Mouse (Mus musculus) adrenal gland, postnatal 4 days (tissue): Measurements from ENCODE around the gene Olfr639. TPM values are rescaled to one million over a fixed set of nuclear protein-coding genes. Genes with fewer than 3 reads are reported as not detected.
"Not testable (repeated sequence)": the region's sequence is repeated elsewhere in the genome, so short reads cannot be mapped to it uniquely, and the experiment has no call there.

ENCODE experiments used
- DNase-seq, 2 experiments: peaks; one replicate each; pipeline ENCODE4 v3.0.0; 2021 to 2022; ENCODE audit warnings: low spot score in 2 of 2, mixed read lengths in 2 of 2
- long read RNA-seq, 2 experiments: library from polyadenylated mRNA; stranded (forward); transcript quantifications; one replicate each; pipeline ENCODE4 v2.0.0; 2021
- total RNA-seq, 2 experiments: library from RNA; stranded (reverse); gene quantifications; 2 replicates each; pipeline ENCODE4 v1.2.3; 2021

The Olfr639 gene
- total RNA-seq: under 1 TPM in 1 of 2 experiments, not detected in 1; 0.08 TPM
- long read RNA-seq, experiment 1: 0 reads
- long read RNA-seq, experiment 2: 0 reads

DNA sequence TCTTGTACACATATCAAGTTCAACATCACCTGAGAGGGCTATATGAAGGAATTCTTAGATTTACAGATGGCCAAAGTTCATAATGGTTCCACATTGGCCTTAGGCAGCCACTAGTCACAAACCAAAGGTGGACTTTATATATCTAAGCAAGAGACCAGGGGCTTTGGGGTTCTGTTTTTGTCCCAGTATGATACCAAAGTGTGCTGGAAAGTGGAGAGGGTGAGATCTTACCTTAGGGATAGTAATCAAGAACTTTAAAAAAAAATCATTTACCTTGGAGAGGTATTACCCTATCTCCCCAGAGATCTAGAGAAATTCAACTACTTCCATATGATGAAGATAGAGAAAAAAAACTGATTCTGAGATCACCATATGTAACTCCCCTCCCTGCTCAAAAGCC, at the start of gene Olfr639:
TSS of gene Olfr639 (minus strand) at position 101 of the 400 bp plus-strand sequence.
- no peak for DNase-seq

DNA sequence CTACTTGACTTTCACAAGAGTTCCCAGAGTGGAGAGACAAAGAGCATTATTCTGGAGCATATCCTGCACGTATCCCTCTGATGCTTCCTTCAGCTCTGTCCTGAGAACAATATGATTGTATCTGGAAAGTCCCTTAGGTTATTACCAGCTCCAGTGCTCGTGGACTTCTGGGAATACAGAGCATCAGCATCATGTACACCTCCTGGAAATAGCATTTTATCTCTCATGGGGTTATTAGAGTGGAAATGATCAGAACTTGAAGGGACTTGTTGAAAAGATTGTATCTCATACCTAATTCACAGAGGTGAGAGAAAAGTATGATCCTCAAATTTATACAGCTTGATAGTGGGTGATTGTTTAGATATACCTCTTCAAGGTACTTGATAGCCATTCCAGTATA, 44.2 kb upstream of the Olfr639 start, which contains the start of gene 4930516K23Rik:
TSS of gene 4930516K23Rik (minus strand) at position 101 of the 400 bp plus-strand sequence.
- DNase-seq: no peak

DNA sequence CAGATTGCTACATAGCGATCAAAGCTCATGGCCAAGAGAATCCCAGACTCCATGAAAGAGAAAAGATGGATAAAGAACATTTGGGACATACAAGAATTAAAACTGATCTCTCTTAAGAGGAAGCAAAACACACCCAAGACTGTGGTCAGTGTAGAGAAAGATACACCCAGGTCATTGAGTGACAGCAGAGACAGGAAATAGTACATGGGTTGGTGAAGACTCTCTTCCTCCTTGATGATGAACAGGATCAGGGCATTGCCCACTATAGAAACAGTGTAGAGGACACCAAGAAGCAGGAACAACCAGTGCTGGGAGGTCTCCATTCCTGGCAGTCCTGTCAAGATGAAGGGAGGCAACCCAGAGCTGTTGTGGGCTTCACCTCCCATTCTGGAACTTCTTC, 42.1 kb upstream of the Olfr639 start:
- no peak for DNase-seq

DNA sequence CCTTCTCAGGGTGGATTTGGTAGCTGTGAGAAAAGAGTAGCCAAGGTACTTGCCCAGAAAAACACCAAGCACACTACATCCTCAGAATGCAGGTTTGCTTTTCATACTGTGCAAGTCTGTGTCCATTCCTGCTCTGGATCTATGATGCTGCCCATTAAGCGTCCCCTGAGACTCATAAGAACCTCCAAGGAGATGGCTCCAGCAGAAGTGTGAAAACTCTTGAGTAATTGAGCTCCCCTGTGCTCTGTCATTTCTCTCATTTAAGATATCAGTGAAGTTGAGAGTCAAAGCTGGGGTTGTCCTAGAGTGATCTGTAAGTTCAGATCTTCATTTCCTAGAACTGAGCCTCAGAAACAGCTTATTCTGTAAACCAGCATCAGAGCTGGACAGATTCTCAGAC, 35.5 kb upstream of the Olfr639 start, which contains the start of gene Olfr642:
TSS of gene Olfr642 (minus strand) at position 101 of the 400 bp plus-strand sequence.
- no peak for DNase-seq

DNA sequence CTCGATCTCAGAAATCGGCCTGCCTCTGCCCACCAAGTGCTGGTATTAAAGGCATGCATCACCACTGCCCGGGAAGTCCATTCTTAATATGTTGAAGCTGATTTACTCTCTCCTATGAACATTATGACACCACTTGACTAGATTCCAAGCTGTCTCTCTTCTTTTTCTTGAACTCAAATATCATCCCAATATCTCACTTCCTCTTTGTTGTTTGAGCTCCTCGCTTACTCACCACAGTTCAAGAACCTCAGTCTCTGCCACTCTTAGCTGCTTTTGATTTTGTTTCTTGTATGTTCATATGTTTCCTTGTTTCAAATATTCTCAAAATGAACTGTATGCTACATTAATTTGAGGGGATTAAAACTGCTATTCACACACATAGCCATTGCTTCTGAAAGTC, 33.6 kb upstream of the Olfr639 start:
- no peak for DNase-seq

DNA sequence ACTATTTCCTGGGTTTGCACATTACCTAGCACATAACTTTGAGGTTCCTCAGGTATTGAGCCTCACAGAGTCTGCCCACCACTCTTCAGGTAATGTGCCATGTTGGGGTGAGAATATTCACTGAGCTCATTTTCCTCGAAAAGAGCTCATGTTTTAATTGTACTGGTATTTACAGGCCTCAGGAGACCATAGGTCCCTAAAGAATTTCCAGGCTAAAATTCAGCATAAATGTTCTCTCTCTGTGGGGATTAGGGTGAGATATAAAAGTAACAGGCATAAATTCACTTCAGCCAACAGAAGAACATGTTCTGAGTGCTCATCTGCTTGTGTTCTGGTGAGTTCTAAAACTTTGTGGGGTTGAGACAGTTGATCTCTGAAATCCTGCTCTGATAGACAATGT, 18.0 kb upstream of the Olfr639 start, which contains the start of gene Olfr641:
TSS of gene Olfr641 (plus strand) at position 301 of the 400 bp plus-strand sequence.
- no peak for DNase-seq

DNA sequence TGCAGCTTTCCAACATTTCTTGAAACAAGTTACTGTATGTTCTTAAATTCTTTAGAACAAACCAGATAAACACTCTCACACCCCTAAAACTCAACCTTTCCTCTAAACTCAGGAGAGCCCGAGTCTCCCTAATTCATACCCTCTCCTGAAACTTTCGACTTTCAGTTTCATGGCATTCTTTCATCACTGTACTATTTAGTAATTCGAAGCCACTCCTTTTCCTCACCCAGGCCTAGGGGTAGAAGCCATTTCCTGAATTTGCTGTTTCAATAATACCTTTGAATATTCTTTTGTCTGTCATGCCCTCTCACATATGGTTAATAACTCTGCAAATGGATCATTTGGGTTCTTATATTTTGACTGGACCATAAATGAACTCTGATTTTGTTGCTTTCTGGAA, 9.9 kb upstream of the Olfr639 start:
- no peak for DNase-seq

DNA sequence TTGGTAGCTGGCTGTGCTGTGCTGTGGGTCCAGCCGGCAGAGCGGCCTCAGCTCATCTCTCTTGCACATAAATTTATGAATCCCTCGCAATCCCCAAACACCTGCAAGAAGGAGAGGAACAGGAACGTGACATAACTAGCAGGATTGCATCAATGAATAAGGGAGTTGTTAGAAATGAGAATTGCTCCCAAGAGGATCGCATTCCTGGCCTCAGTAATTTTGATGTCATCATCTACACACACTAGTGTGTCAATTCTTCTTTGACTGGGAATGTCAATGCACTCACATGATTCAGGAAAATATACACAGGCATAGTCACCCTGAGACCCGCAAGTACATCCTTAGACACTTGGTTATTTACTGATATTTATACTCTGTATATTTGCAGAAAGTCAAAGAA, 8.4 kb upstream of the Olfr639 start, which contains the start of gene Olfr640:
TSS of gene Olfr640 (minus strand) at position 101 of the 400 bp plus-strand sequence.
- no peak for DNase-seq

DNA sequence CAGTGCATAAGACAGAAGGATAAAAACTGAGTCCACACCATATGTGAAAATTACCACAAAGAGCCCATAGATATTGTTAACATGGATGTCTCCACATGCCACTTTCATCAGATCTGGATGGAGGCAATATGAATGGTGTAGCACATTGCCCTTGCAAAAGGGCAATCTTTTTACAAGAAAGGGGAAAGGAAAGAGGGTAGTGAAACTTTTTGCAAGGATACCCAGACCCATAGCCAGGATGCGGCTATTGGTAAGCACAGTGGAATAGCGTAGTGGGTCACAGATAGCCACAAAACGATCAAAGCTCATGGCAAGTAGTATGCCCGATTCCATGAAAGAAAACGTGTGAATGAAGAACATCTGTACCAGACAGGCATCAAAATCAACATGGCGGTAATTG, 4.5 kb upstream of the Olfr639 start:
- DNase-seq: no peak

DNA sequence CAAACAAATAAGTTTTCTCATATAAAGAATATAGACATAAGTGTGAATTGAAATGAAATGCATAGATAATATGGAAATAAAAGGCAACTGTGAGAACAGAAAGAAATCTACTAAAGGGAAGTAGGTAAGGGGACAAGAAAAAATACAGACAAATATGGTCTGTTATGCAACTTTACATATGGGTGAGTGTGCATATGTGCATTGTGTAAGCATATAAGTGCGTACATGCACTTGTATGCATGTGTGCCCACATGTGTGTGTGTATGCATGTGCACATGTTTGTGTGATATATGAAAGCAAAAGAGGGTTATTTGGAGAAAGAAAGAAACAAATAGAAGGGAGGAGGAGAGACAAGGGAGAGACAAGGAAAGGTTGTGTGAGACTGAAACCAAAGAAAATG, 1.9 kb upstream of the Olfr639 start:
- no peak for DNase-seq

DNA sequence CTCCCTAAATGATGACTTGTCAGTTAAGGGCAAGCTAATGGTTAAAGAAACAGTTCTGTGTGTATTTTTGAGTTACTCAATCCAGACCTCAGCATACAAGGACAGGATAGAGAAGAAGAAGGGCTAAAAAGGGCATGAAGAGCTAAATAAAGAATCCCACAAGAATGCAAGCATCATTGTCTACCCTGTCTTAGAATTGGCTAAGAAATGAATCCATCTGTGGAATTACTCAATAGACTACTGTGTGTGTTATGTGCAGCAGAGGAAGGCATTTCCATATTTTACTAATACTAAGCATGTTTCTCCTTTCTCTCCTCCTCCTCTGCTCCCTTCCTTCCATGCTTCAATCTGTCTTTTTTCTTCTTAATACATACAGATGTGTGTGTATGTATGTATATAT, 18.0 kb downstream of the Olfr639 start:
- DNase-seq: no peak

DNA sequence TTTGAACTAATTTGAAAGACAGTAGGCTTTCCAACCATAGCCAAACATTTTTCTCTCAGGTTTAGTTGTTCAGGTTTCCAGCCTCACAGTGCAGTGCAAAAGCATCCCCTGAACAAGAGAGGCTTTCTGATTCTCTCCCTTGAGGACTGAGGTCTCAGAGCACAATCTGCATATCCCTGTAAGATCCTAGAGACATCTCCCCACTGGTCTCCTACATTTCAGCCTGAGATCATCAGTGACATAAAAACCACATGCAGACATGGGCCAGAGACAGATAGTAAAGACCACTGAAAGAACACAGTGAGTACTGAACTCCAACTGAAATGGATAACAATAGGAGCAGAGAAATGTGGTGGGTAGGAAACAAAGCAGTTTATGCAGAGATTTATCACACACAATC, 18.7 kb downstream of the Olfr639 start, which contains the start of gene Olfr638:
TSS of gene Olfr638 (plus strand) at position 301 of the 400 bp plus-strand sequence.
- DNase-seq: no peak

DNA sequence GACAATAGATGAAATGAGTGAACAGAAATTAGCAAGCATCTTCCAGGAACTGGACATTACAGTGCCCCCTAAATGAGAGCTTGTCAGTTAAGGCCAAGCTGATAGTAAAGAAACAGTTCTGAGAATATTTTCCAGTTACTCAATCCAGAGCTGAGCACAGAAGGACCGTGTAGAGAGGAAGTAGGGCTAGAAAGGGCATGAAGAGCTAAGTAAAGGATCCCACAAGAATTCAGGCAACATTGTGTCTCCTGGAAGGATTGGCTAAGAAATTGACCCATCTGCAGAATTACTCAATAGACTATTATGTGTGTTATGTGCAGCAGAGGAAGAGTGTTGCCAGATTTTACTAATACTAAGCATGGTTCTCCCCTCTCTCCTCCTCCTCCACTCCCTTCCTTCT, 45.3 kb downstream of the Olfr639 start:
- DNase-seq: no peak

DNA sequence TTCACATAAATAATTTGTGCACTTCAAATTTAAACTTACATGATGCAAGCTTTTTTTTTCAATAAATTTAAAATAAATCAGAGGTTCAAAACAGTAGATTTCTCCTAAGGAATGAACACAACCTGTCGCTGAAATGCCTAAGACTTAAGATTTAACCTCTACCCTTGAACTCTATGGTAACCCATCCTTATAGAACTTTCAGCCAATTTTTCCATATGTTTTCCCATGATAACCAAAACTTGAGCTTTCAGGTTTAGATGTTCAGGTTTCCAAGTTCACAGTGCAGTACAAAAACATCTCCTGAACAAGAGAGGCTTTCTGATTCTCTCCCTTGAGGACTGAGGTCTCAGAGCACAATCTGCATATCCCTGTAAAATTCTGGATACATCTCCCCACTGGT, 46.3 kb downstream of the Olfr639 start, which contains the start of gene Olfr635:
TSS of gene Olfr635 (plus strand) at position 301 of the 400 bp plus-strand sequence.
- no peak for DNase-seq

DNA sequence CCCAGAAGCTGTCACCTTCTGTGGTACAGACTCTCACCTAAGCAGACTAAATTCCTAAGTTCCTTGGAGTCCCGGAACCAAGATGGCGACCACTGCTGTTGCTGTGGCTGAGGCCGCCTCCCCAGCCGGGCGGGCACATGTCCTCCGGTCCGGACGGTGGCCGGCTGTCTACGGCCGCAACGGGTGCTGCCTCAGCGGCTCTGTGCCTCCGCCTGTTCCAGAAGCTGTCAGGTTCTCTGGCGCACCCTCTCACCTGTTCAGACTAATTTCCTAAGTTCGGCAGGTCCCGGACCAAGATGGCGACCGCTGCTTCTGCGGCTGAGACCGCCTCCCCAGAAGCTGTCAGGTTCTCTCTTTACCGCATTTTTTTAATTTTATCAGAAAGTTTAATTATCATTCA, 50.2 kb downstream of the Olfr639 start:
- DNase-seq: not testable (repeated sequence)

Other genes starting within 250 kb of the Olfr639 start
- gene Olfr69, start 245.7 kb downstream of the Olfr639 start, total RNA-seq: not detected
- gene Olfr68, start 237.6 kb downstream of the Olfr639 start, total RNA-seq: not detected
- gene Olfr67, start 225.5 kb downstream of the Olfr639 start, total RNA-seq: not detected
- gene Hbb-bt, start 203.3 kb downstream of the Olfr639 start, total RNA-seq: 100 to 1,000 TPM; 618 to 940 TPM
- 1,000 to 10,000 TPM; 4,172 to 4,820 TPM for gene Hbb-bs, start 189.2 kb downstream of the Olfr639 start, total RNA-seq
- not detected for gene Hbb-bh2, start 176.8 kb downstream of the Olfr639 start, total RNA-seq
- not detected for gene Hbb-bh1, start 174.1 kb downstream of the Olfr639 start, total RNA-seq
- not detected for gene Hbb-y, start 164.1 kb downstream of the Olfr639 start, total RNA-seq
- not detected for gene Olfr66, start 131.1 kb downstream of the Olfr639 start, total RNA-seq
- not detected for gene Olfr64, start 122.8 kb downstream of the Olfr639 start, total RNA-seq
- not detected for gene Olfr65, start 113.8 kb downstream of the Olfr639 start, total RNA-seq
- not detected for gene Olfr631, start 88.5 kb downstream of the Olfr639 start, total RNA-seq
- not detected for gene Olfr632, start 83.0 kb downstream of the Olfr639 start, total RNA-seq
- gene Olfr633, start 72.9 kb downstream of the Olfr639 start, total RNA-seq: not detected
- gene Olfr635, start 46.2 kb downstream of the Olfr639 start, total RNA-seq: not detected
- not detected for gene Olfr638, start 18.6 kb downstream of the Olfr639 start, total RNA-seq
- gene Olfr640, start 8.3 kb upstream of the Olfr639 start, total RNA-seq: not detected
- gene Olfr641, start 18.1 kb upstream of the Olfr639 start, total RNA-seq: not detected
- gene Olfr642, start 35.4 kb upstream of the Olfr639 start, total RNA-seq: not detected
- not detected for gene 4930516K23Rik, start 44.1 kb upstream of the Olfr639 start, total RNA-seq
- gene Olfr644, start 54.6 kb upstream of the Olfr639 start, total RNA-seq: not detected
- gene Olfr645, start 68.2 kb upstream of the Olfr639 start, total RNA-seq: not detected
- not detected for gene Olfr646, start 87.6 kb upstream of the Olfr639 start, total RNA-seq
- gene Ubqln5, start 112.5 kb upstream of the Olfr639 start, total RNA-seq: not detected
- not detected for gene Olfr643, start 120.1 kb upstream of the Olfr639 start, total RNA-seq
- not detected for gene Ubqln3, start 126.0 kb upstream of the Olfr639 start, total RNA-seq
- gene Ubqlnl, start 133.3 kb upstream of the Olfr639 start, total RNA-seq: not detected
- gene Olfm5, start 147.5 kb upstream of the Olfr639 start, total RNA-seq: not detected
- under 1 TPM in 1 of 2 experiments, not detected in 1; 0.11 TPM for gene Olfr648, start 166.1 kb upstream of the Olfr639 start, total RNA-seq
- not detected for gene Olfr649, start 178.7 kb upstream of the Olfr639 start, total RNA-seq
- gene Trim6, start 201.5 kb upstream of the Olfr639 start, total RNA-seq: 1 to 10 TPM; 2.1 to 2.7 TPM
- 10 to 100 TPM; 11.1 to 11.7 TPM for gene Trim34a, start 227.2 kb upstream of the Olfr639 start, total RNA-seq